Mouse (Mus musculus) urinary bladder, postnatal 4 days (tissue): ENCODE data around the gene Zfp322a.
"Not testable (repeated sequence)": the region's sequence is repeated elsewhere in the genome, so short reads cannot be mapped to it uniquely, and the experiment has no call there.

Experiments
- DNase-seq, 2 experiments: peaks; one replicate each; pipeline ENCODE4 v3.0.0; 2021 to 2022; ENCODE audit warnings: low spot score in 2 of 2

The Zfp322a gene

DNA sequence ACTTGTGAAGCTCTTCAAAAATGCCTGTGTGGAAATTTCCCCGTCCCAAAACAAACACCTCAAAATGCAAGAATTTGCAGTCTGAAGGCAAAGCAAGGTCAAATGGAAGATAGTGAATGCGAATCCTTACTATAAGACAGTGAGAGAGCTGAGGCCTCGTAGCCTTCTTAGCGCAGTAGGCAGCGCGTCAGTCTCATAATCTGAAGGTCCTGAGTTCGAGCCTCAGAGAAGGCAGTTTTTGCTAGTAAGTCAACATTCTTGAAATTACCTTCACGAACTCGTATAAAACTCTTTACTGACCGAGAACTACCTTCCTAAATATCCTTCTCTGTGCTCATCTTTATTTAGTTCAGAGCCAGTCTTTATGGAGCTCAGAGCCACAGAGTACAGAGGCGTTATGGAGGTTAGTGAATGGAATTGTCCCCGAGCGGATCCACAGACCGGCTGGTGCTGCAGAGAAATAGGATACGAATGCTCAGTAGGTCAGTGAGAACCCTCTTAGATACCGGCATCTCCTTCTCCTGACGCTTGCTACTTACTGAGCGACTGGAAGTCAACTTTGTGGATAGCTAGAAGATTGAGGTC is 51.6 kb downstream of the Zfp322a start:
- no peak for DNase-seq

DNA sequence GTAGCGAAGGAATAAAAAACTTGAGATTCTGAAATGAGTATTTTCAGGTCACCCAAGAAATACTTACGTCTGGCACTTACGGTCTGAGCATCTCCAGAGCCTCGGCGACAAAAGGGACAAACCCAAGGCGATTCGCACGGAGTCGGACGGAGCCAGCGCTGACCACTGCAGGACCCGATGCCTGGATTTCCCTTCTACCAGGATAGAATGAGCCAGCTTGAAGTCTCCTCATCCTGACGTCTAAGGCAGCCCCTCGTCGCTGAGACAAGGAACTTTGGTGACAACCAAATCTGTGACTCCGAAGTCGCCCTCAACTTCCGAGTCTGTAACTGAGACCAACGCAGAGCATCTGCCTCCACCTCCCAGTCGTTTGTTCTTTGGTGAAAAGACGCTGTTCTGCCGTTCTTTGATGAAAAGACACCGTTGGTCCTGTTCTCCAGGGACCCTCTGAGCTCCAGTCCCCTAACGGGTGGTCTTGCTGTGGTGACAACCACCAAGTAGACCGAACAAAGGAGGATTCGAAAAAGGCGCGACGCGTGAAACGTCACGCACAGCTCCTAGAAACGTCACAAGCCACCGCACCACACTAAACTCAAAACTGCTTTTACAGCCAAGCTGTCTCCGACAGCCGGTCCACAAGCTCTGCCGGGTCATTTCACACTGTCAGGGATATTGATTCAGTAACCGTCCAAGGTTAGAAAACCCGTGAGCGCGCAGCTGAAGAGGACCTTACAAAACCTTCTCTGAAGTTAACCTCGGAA is 55.9 kb downstream of the Zfp322a start:
- no peak for DNase-seq

DNA sequence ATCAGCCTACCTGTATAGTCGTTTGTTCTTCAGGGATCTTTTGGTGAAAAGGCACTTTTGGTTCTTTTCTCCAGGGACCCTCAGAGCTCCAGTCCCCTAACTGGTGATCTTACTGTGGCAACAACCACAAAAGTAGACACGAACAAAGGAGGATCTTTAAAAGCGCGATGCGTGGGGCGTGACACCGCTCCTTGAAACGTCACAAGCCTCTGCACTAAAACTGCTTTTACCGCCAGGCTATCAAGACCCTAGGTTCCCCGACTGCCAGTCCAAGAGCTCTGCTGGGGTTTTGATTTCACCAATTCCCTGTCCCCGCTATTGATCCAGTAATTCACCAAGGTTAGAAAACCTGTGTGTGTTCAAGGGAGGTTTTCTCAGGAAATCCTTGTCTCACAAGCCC is 59.0 kb downstream of the Zfp322a start:
- no peak for DNase-seq

DNA sequence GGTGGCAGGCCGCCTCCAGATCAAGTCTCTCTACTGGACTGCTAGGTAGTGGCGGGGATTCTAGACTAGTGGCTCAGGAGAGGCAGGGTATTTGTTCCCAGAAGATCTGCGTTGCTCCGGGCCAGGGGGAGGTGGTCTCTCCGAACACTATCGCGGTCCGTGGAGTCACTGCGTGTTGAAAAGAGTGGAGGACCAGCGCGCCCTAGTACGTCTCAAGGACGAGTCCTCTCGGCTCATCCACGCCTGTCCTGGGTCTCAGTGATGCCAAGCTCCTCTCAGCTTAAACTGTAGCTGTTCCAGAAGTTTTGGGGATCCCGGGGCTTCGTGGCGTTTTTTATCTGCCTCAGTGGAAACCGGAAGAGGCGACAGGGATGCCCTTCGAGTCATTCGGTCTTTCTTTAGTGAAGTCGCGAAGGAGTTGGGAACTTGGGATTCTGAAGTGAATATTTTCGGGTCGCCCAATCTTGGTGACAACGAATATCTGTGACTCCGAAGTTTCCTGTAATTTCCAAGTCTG is 59.5 kb downstream of the Zfp322a start:
- DNase-seq: no peak

DNA sequence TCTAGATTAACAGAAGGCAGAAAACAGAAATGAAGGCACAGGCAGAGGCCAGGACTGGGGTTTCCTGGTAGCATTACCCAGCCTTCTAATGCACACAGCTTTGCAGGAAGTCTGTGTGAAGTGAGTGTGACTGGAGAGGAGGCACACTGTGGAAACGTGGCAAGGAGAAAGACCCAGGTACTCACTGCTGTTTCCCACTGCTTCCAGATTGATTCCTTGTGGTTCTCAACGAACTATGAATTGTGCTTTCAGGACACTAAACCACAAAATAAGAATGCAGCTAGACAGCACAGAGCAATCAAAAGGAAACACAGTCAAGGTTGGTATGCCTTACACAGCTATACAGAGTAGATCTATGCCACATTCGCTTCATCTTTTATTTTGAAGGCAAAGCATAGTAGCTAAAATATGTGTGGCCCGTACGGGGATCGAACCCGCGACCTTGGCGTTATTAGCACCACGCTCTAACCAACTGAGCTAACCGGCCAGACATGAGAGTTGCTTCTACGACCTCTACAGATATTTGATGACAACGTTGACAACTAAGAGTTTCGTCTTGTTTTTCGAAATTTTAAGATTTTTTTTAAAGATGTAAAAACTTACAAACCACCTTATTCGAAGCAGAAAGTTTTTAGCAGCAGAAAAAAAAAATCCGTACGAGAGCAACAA is 60.2 kb downstream of the Zfp322a start:
- not testable (repeated sequence) for DNase-seq

DNA sequence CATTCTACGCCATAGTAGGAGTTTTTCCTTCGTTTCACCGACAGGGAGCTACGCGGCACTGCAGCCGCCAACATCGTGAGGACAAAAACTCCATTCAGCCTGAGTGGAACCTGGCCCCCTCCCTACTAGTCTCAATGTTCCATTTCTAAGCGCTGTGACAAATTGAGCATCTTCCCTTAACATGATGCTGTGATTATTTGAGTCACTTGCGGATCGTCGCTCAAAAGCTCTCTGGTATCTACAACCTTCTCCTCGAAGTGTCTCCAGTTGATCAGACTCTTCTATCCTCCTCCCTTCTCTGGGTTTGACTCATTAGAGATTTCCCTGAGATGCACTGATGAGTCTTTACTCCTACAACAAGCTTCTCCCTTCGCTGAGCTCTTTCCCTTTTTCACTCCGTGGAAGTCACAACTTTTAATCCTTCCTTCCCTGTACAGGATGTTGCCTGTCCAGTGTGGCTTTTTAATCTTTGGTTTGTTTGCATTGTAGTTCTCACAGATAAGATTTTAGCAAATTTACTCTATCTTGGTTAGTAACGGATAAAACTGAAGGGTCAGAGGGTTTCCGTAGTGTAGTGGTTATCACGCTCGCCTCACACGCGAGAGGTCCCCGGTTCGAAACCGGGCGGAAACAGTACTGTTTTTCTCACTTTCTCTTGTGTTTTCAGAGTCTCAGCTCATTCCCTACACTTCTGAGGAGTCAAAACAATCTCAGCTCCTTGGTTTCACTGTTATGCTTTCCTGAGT is 61.8 kb downstream of the Zfp322a start:
- DNase-seq: no peak

DNA sequence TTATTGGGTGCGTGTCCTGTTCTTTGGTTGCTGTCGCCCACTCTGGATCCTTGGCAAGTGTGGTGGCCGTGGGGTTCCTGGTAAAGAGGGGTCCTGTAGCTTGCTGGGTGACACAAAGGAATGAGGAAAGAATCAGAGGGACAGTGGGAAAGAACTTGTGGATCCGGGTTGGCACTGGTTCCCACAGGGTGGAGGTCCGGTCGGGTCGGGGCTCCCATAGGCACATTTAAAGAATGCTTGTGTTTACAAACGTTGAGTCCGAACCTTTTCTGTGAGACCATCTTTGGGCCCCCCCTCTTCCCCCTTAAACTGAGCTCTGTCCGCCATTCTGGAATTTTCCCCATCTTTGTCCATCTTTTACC is 62.3 kb downstream of the Zfp322a start:
- no peak for DNase-seq
